Mouse (Mus musculus): ENCODE data around the gene Ciart.

- TF ChIP-seq CTCF (IDR thresholded peaks at IDR 0.05; ENCODE audit: control insufficient read depth, insufficient read depth, insufficient replicate concordance, low read depth, low read length) (no peak), POLR2A (IDR thresholded peaks at IDR 0.05; ENCODE audit: control insufficient read depth, low read depth, low read length) (no peak)
These were observed 25.9 kb downstream of the Ciart start for GRCm38 (mm10) chr3:95856115-95856514.

All from testis, adult 2 months (tissue).